Mouse (Mus musculus): Measurements from ENCODE around the gene Cdc34.

DNA sequence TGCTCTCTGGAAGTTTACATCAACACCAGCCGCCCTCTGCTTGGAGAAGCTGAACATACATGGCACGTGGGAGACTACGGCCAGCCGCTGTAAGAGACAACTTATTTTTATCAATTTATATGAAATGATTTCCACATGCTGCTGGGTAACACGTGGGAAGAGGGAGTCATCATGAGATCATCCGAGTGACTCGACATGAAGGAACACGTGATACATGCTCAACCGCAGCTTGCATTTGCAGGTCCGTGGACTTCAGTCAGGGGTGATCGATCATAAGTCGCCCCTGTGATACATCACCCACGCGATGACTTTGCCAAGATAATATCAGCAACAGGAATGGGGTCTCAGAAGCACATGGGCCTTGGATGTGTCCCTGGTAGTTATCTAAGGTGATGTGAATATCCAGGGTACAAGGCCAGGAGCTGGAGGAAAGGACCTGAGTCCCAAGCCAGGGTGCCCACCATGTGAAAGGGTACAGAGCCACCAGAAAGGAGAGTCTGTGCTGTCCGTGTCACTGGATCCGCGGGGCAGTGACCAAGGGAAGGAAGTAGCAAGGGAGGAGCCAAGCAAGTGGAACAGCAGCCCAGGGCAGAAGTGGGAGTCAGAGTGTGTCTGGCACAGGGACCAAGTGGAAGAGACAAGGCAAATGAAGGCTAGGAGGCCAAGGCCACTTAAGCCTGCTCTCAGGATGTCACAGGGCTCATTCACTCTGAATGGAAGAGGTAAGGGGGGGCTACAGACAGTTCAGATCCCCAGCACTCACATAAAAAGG, 48.8 kb upstream of the Cdc34 start:
- no peak for TF ChIP-seq POLR2A (IDR thresholded peaks at IDR 0.05; ENCODE audit: insufficient read depth, low read length)
- TF ChIP-seq CTCF (IDR thresholded peaks at IDR 0.05; ENCODE audit: low read depth, low read length) = no peak

Data from ES-Bruce4 (cell line).